In genomic region chr13:100579220-100579619, GRCm38 (mm10) we compare ENCODE assay signal across 23 mouse cellular contexts. TPM values are rescaled to one million over a fixed set of nuclear protein-coding genes. Genes with fewer than 3 reads are reported as not detected.
DNase-seq lines count a peak whose midpoint lies in the region; ATAC-seq and TF ChIP-seq lines count a peak whose summit lies in the region.
"Had no signal": no experiment of that assay in that cellular context is flagged by ENCODE, and none has a peak within 500 bp of the region (broad histone marks: within the 10 kb centered on the region; RNA-seq: fewer than 3 reads in every experiment).

No protein-coding gene starts in this region.

- peak overlapping the region; percentile 57 for H3K27ac ChIP-seq in liver, adult 2 months (replicated peaks; ENCODE audit: insufficient read depth, low read depth, low read length)
- H3K27ac ChIP-seq in liver, embryonic 14.5 days, result no peak overlapping the region
- H3K27ac ChIP-seq in liver, postnatal 0 days (ENCODE audit: low read depth), result peak overlapping the region; percentile 76
- no peak overlapping the region for H3K27ac ChIP-seq in intestine, embryonic 15.5 days
- H3K27ac ChIP-seq in intestine, postnatal 0 days (ENCODE audit: low read depth, low read length), result no peak overlapping the region
- H3K27ac ChIP-seq: embryonic facial prominence, embryonic 12.5 days; embryonic facial prominence, embryonic 15.5 days; heart, adult 2 months; hindbrain, embryonic 12.5 days had no signal

- no peak for TF ChIP-seq POLR2A in liver, adult 2 months (IDR thresholded peaks at IDR 0.05; ENCODE audit: extremely low read depth, insufficient read depth, low read length)

- DNase-seq in liver, adult 2 months (ENCODE audit: extremely low read depth, low read depth, low spot score), result peak; percentile 92
- no peak for DNase-seq in liver
- DNase-seq in liver, embryonic 14.5 days (ENCODE audit: low read depth in 3 of 3, low spot score in 3 of 3), result no peak
- peak; percentile 73 for DNase-seq in liver, postnatal 0 days
- DNase-seq: adrenal gland, postnatal 10 days; B cell, adult 2 months; cerebellum, adult 18-20 months; cerebellum, adult 9-10 months; cerebellum, postnatal 25 days; gastrocnemius, postnatal 25 days; heart, adult 2 months had no signal

- H3K9ac ChIP-seq in liver, adult 2 months (ENCODE audit: low read depth, low read length), result no peak overlapping the region
- H3K9ac ChIP-seq in liver, embryonic 14.5 days (replicated peaks), result no peak overlapping the region
- no peak overlapping the region for H3K9ac ChIP-seq in liver, postnatal 0 days (replicated peaks)
- H3K9ac ChIP-seq in intestine, embryonic 15.5 days, result no peak overlapping the region
- no peak overlapping the region for H3K9ac ChIP-seq in intestine, postnatal 0 days (ENCODE audit: low read depth, low read length)
- H3K9ac ChIP-seq: embryonic facial prominence, embryonic 12.5 days; embryonic facial prominence, embryonic 15.5 days; hindbrain, embryonic 12.5 days had no signal

- H3K27me3 ChIP-seq in liver, adult 2 months (ENCODE audit: control insufficient read depth, insufficient read depth, low read length), result no peaks in the 10 kb centered on the region
- H3K27me3 ChIP-seq in liver, embryonic 14.5 days (ENCODE audit: control insufficient read depth, insufficient read depth, low read length), result no peaks in the 10 kb centered on the region
- no peaks in the 10 kb centered on the region for H3K27me3 ChIP-seq in liver, postnatal 0 days (ENCODE audit: insufficient read depth, low read length)
- no peaks in the 10 kb centered on the region for H3K27me3 ChIP-seq in intestine, embryonic 15.5 days (replicated peaks)
- no peaks in the 10 kb centered on the region for H3K27me3 ChIP-seq in intestine, postnatal 0 days (replicated peaks; ENCODE audit: control insufficient read depth, insufficient read depth, low read length)
- H3K27me3 ChIP-seq: CH12.LX; embryonic facial prominence, embryonic 12.5 days; embryonic facial prominence, embryonic 15.5 days; hindbrain, embryonic 12.5 days; Patski had no signal

- H3K4me1 ChIP-seq in liver, adult 2 months (ENCODE audit: control insufficient read depth, insufficient read depth, low read length), result peaks cover 10% of the 10 kb centered on the region; the same call in 1 of the 2 replicates
- peaks cover 0 to 2% of the 10 kb centered on the region in 2 experiments; a peak in 1 of 4 replicates for H3K4me1 ChIP-seq in liver, embryonic 14.5 days (replicated peaks; ENCODE audit: control insufficient read depth in 2 of 2, insufficient read depth in 2 of 2, low read length in 1 of 2)
- H3K4me1 ChIP-seq in liver, postnatal 0 days (ENCODE audit: insufficient read depth), result peaks cover 6% of the 10 kb centered on the region; the same call in 1 of the 2 replicates
- no peaks in the 10 kb centered on the region for H3K4me1 ChIP-seq in intestine, embryonic 15.5 days (replicated peaks)
- no peaks in the 10 kb centered on the region for H3K4me1 ChIP-seq in intestine, postnatal 0 days (replicated peaks; ENCODE audit: control insufficient read depth, insufficient read depth, low read length)
- H3K4me1 ChIP-seq: embryonic facial prominence, embryonic 15.5 days had no signal

- peak; percentile 39; the same call in 1 of the 2 replicates for ATAC-seq in liver, embryonic 14.5 days (ENCODE audit: insufficient read depth)
- peak; percentile 88 for ATAC-seq in liver, postnatal 0 days
- ATAC-seq in intestine, embryonic 15.5 days, result no peak
- no peak for ATAC-seq in intestine, postnatal 0 days
- ATAC-seq: forebrain, embryonic 14.5 days; hindbrain, embryonic 16.5 days; Patski had no signal

- H3K4me3 ChIP-seq in liver, adult 2 months (ENCODE audit: insufficient read depth, low read depth, low read length), result no peak overlapping the region
- no peak overlapping the region for H3K4me3 ChIP-seq in liver, embryonic 14.5 days (ENCODE audit: insufficient read depth in 1 of 2, low read depth in 2 of 2, low read length in 2 of 2)
- H3K4me3 ChIP-seq in liver, postnatal 0 days (ENCODE audit: low read depth, low read length), result no peak overlapping the region
- H3K4me3 ChIP-seq in intestine, embryonic 15.5 days (replicated peaks), result no peak overlapping the region
- no peak overlapping the region for H3K4me3 ChIP-seq in intestine, postnatal 0 days (ENCODE audit: low read depth, low read length)
- H3K4me3 ChIP-seq: embryonic facial prominence, embryonic 12.5 days; embryonic facial prominence, embryonic 15.5 days; heart, adult 2 months; hindbrain, embryonic 12.5 days had no signal

- H3K9me3 ChIP-seq in liver, embryonic 14.5 days (ENCODE audit: control insufficient read depth, low read length), result no peaks in the 10 kb centered on the region
- no peaks in the 10 kb centered on the region for H3K9me3 ChIP-seq in liver, postnatal 0 days (ENCODE audit: low read length)
- H3K9me3 ChIP-seq in intestine, embryonic 15.5 days, result no peaks in the 10 kb centered on the region
- no peaks in the 10 kb centered on the region for H3K9me3 ChIP-seq in intestine, postnatal 0 days (ENCODE audit: control insufficient read depth)
- H3K9me3 ChIP-seq: embryonic facial prominence, embryonic 12.5 days; embryonic facial prominence, embryonic 15.5 days; G1E; hindbrain, embryonic 12.5 days had no signal

- WGBS in liver, adult 2 months, result 14% methylated on average over 3 of the region's 3 CpGs
- 40% methylated on average over 3 of the region's 3 CpGs for WGBS in liver, embryonic 14.5 days (ENCODE audit: insufficient replicate concordance)
- 41% methylated on average over 3 of the region's 3 CpGs for WGBS in liver, postnatal 0 days (ENCODE audit: insufficient replicate concordance)
- 44% methylated on average over 3 of the region's 3 CpGs for WGBS in intestine, embryonic 15.5 days
- WGBS in intestine, postnatal 0 days, result 38% methylated on average over 3 of the region's 3 CpGs

- no peaks in the 10 kb centered on the region for H3K36me3 ChIP-seq in liver, adult 2 months (ENCODE audit: control insufficient read depth, insufficient read depth, low read length)
- H3K36me3 ChIP-seq in liver, embryonic 14.5 days (replicated peaks; ENCODE audit: control insufficient read depth, insufficient read depth, low read depth), result no peaks in the 10 kb centered on the region
- no peaks in the 10 kb centered on the region for H3K36me3 ChIP-seq in liver, postnatal 0 days (replicated peaks; ENCODE audit: insufficient read depth, low read length)
- H3K36me3 ChIP-seq in intestine, embryonic 15.5 days, result no peaks in the 10 kb centered on the region
- H3K36me3 ChIP-seq in intestine, postnatal 0 days (ENCODE audit: control insufficient read depth, insufficient read depth), result no peaks in the 10 kb centered on the region
- H3K36me3 ChIP-seq: embryonic facial prominence, embryonic 12.5 days; embryonic facial prominence, embryonic 15.5 days; G1E; hindbrain, embryonic 12.5 days had no signal

- no peaks in the 10 kb centered on the region for H3K79me2 ChIP-seq in liver, adult 2 months (ENCODE audit: control insufficient read depth, insufficient read depth, low read length)

- no peak for TF ChIP-seq EP300 in liver, embryonic 14.5 days (IDR thresholded peaks at IDR 0.05; ENCODE audit: low read depth)
- TF ChIP-seq EP300 in liver, postnatal 0 days (IDR thresholded peaks at IDR 0.05; ENCODE audit: low read depth), result no peak

- no peak overlapping the region for H3K4me2 ChIP-seq in liver, embryonic 14.5 days (ENCODE audit: low read depth)
- no peak overlapping the region for H3K4me2 ChIP-seq in liver, postnatal 0 days (ENCODE audit: low read depth, low read length)
- H3K4me2 ChIP-seq in intestine, embryonic 15.5 days (replicated peaks), result no peak overlapping the region
- no peak overlapping the region for H3K4me2 ChIP-seq in intestine, postnatal 0 days (replicated peaks; ENCODE audit: low read depth)
- H3K4me2 ChIP-seq: embryonic facial prominence, embryonic 12.5 days; embryonic facial prominence, embryonic 15.5 days; heart, embryonic 11.5 days; hindbrain, embryonic 12.5 days had no signal

- no peak for TF ChIP-seq CTCF in liver, adult 2 months (IDR thresholded peaks at IDR 0.05; ENCODE audit: low read depth, low read length)
- TF ChIP-seq CTCF in liver, embryonic 14.5 days (IDR thresholded peaks at IDR 0.05; ENCODE audit: low read depth), result no peak
- TF ChIP-seq CTCF in liver, postnatal 0 days (IDR thresholded peaks at IDR 0.05; ENCODE audit: low read depth), result no peak
- no peak for TF ChIP-seq CTCF in intestine, postnatal 0 days (IDR thresholded peaks at IDR 0.05; ENCODE audit: low read depth)

RNA-seq across cellular contexts. Expression of gene Ocln, which starts 26.7 kb away (rescaled TPM):
- 51.9 and 52.3 TPM in 2 replicates for total RNA-seq in liver, adult 2 months (2014; rRNA removed)
- 6.1 and 7.3 TPM in 2 replicates for polyA plus RNA-seq in liver, adult 2 months (2012; rRNA removed)
- polyA plus RNA-seq in liver, embryonic 14.5 days (2012; rRNA removed), result 2.1 and 2.4 TPM in 2 replicates
- polyA plus RNA-seq in liver, embryonic 14.5 days (2014; fragmentation: Nextera tagmentation; extraction: Ambion mirVana), result 4.8 and 5.9 TPM in 2 replicates
- polyA plus RNA-seq in liver, postnatal 0 days (2015; fragmentation: Nextera tagmentation; extraction: Ambion mirVana), result 11.2 and 14.6 TPM in 2 replicates
- 86.9 and 89.1 TPM in 2 replicates for polyA plus RNA-seq in intestine, embryonic 15.5 days (2015; fragmentation: Nextera tagmentation; extraction: Ambion mirVana)
- polyA plus RNA-seq in intestine, postnatal 0 days (2015; fragmentation: Nextera tagmentation; extraction: Ambion mirVana), result 44.5 and 49.4 TPM in 2 replicates
- total RNA-seq: common myeloid progenitor, adult 5-6 weeks had no signal
- polyA plus RNA-seq: G1E had no signal

RNA-seq across cellular contexts. Expression of gene Marveld2, which starts 37.6 kb away (rescaled TPM):
- total RNA-seq in liver, adult 2 months (2014; rRNA removed), result 6.2 and 9.5 TPM in 2 replicates
- 6.4 and 8.6 TPM in 2 replicates for polyA plus RNA-seq in liver, adult 2 months (2012; rRNA removed)
- polyA plus RNA-seq in liver, embryonic 14.5 days (2012; rRNA removed), result 3.0 and 4.0 TPM in 2 replicates
- polyA plus RNA-seq in liver, embryonic 14.5 days (2014; fragmentation: Nextera tagmentation; extraction: Ambion mirVana), result 5.9 and 6.5 TPM in 2 replicates
- 8.6 and 9.4 TPM in 2 replicates for polyA plus RNA-seq in liver, postnatal 0 days (2015; fragmentation: Nextera tagmentation; extraction: Ambion mirVana)
- 27.3 and 27.4 TPM in 2 replicates for polyA plus RNA-seq in intestine, embryonic 15.5 days (2015; fragmentation: Nextera tagmentation; extraction: Ambion mirVana)
- polyA plus RNA-seq in intestine, postnatal 0 days (2015; fragmentation: Nextera tagmentation; extraction: Ambion mirVana), result 20.8 and 21.1 TPM in 2 replicates

Comparison
In these comparisons a context has a peak if more than half of its experiments do, and no peak if none do; other contexts are left out.
1. DNase-seq: peak in liver, adult 2 months (single experiment) and liver, postnatal 0 days (single experiment); none in liver (single experiment) and liver, embryonic 14.5 days (0 of 3).
2. H3K27ac ChIP-seq: peak in liver, adult 2 months (single experiment) and liver, postnatal 0 days (single experiment); none in liver, embryonic 14.5 days (single experiment), intestine, embryonic 15.5 days (single experiment) and intestine, postnatal 0 days (single experiment).
3. ATAC-seq: peak in liver, embryonic 14.5 days (single experiment) and liver, postnatal 0 days (single experiment); none in intestine, embryonic 15.5 days (single experiment) and intestine, postnatal 0 days (single experiment).